Mouse (Mus musculus): ENCODE results near the gene Dnaja3. TPM values are rescaled to one million over a fixed set of nuclear protein-coding genes. Genes with fewer than 3 reads are reported as not detected.

The Dnaja3 gene
- polyA plus RNA-seq, 1 experiment from 2014 or later, result 78.3 TPM

DNA sequence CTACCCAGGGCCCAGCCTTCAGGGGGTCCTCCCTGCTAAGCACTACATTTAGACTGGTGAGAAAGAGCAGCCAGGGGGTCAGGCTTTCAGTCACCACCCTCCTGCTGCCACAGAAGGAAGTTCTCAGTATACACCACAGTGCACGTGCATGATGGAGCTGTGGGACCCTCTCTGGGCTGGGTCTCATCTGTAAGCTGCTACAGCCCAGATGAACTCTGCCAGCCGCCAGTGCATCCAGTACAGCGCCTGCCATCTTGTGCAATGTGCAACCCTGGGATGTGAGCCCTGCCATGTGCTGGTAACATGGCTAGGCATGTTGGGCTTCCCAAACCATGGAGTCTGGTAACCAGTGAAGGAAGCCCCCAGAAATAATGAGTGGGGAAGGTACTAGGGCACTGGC, 10.4 kb downstream of the Dnaja3 start:
- no peak overlapping the region for H3K4me3 ChIP-seq
- H3K27ac ChIP-seq, result no peak overlapping the region; the same call in 1 of the 2 replicates
- WGBS, result 87% methylated on average over 3 of the region's 3 CpGs
- no peak for DNase-seq (ENCODE audit: low spot score)
- H3K4me1 ChIP-seq, result peaks cover 89% of the 10 kb centered on the region
- no peaks in the 10 kb centered on the region for H3K27me3 ChIP-seq (ENCODE audit: insufficient read depth, poor library complexity, severe bottlenecking)
- H3K36me3 ChIP-seq, result peaks cover 71% of the 10 kb centered on the region
- H3K9me3 ChIP-seq, result no peaks in the 10 kb centered on the region

DNA sequence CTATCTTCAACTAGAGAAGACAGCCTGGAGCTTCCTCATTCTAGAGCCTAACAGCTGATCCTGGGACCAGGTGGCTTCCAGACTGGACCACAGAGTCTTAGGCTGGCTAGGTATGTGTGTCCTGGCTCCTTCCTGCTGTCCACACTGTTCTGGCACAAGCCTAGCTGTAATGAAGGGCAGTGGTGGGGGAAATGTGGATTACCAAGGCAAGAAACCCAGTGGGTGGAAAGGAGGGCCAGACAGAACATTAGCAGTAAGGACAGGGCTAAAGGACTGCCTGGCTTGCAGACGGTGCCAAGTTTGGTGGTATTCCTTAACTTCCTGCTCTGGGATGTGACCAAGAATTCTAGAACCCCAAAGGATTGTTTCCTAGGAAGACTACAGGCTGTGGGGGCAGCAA, 11.3 kb downstream of the Dnaja3 start:
- 86% methylated on average over 1 of the region's 1 CpGs for WGBS
- H3K4me1 ChIP-seq, result peaks cover 92% of the 10 kb centered on the region
- H3K27ac ChIP-seq, result peak overlapping the region; percentile 69; the same call in 1 of the 2 replicates
- H3K4me3 ChIP-seq, result no peak overlapping the region
- peaks cover 71% of the 10 kb centered on the region for H3K36me3 ChIP-seq
- no peak for DNase-seq (ENCODE audit: low spot score)
- H3K27me3 ChIP-seq (ENCODE audit: insufficient read depth, poor library complexity, severe bottlenecking), result no peaks in the 10 kb centered on the region
- no peaks in the 10 kb centered on the region for H3K9me3 ChIP-seq

DNA sequence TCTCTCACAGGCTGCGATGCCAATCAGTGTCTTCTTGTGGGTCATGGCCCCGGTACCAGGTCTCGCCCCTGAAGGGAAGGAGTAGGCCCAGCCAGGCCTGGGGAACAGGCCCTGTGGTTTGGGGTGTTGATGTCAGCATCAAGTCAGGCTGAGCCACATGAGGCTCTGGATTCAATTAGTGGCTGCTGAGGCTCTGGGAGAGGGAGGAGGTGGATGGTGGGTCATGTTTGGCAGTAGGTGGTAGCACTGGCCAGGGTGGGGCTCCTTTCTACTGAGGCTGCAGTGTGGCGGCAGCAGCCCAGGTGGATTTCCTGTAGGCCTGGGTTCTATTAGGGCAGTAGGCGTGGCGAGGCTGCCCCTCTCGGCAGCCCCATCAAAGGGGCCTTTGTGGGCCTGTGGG, 11.8 kb downstream of the Dnaja3 start:
- H3K27me3 ChIP-seq (ENCODE audit: insufficient read depth, poor library complexity, severe bottlenecking), result no peaks in the 10 kb centered on the region
- H3K9me3 ChIP-seq, result no peaks in the 10 kb centered on the region
- 79% methylated on average over 7 of the region's 7 CpGs for WGBS
- peaks cover 92% of the 10 kb centered on the region for H3K4me1 ChIP-seq
- DNase-seq (ENCODE audit: low spot score), result no peak
- no peak overlapping the region for H3K4me3 ChIP-seq
- H3K27ac ChIP-seq, result peak overlapping the region; percentile 69
- peaks cover 71% of the 10 kb centered on the region for H3K36me3 ChIP-seq

DNA sequence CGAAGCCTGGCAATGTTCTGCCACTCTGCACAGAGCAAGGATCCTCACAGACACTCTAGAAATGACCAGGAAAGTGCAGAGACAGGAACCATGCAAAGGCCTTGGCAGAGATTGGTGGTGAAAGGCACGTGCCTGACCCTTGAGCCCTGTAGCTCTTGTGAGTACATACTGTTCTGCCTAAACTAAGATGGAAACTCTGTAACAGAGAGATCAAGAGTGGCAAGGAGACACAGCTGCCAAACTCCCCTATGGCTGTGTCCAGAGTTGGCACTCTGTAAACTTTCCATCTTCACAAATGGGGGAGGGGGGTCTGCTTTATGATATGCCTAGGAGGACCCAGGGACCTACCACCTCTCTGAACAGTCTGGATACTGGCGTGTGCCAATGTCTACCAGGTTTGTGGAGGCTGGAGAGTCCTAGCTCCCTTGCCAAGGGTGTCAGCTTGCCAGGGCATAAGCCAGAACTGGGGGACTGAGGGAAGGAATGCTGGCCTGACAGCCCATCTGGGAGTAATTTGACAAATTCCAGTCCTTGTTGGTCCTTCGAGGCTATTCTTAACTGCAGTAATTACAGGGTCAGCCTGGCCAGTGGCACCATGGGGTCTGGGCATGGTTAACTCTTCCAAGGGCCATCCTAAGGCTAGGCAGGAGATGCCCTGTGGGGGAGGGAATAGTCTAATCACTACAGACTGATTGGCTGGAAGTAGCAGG, 13.1 kb downstream of the Dnaja3 start:
- Histone ChIP-seq H3K27ac (peak overlapping the region; percentile 69), H3K27me3 (ENCODE audit: insufficient read depth, poor library complexity, severe bottlenecking) (no peaks in the 10 kb centered on the region), H3K4me3 (no peak overlapping the region), H3K9me3 (no peaks in the 10 kb centered on the region), H3K4me1 (peaks cover 92% of the 10 kb centered on the region), H3K36me3 (peaks cover 67% of the 10 kb centered on the region)
- DNase-seq (ENCODE audit: low spot score), result no peak
- 60% methylated on average over 4 of the region's 4 CpGs for WGBS

DNA sequence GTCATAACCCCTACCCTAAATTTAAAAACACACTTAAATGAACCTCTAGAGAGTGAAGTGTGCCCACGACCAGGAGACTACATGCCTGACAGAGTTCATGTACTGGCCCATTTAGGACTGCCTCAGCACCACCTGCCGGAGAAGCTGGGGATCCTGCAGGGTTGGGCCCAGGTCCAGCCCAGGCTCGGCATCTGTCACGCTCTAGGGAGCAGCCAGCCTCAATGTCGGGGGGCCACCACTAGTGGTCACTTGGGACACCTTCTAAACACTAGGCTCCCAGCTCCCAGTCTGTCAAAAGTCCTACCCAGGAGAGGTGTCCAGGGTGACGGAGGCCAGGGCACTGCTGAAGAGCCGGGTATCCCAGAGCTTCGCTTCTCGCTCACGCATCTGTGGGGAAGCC, 14.9 kb downstream of the Dnaja3 start:
- H3K4me1 ChIP-seq, result peaks cover 88% of the 10 kb centered on the region
- no peak overlapping the region for H3K4me3 ChIP-seq
- peaks cover 53% of the 10 kb centered on the region for H3K36me3 ChIP-seq
- H3K27ac ChIP-seq, result peak overlapping the region; percentile 91
- no peaks in the 10 kb centered on the region for H3K27me3 ChIP-seq (ENCODE audit: insufficient read depth, poor library complexity, severe bottlenecking)
- 81% methylated on average over 10 of the region's 10 CpGs for WGBS
- no peak for DNase-seq (ENCODE audit: low spot score)
- no peaks in the 10 kb centered on the region for H3K9me3 ChIP-seq

DNA sequence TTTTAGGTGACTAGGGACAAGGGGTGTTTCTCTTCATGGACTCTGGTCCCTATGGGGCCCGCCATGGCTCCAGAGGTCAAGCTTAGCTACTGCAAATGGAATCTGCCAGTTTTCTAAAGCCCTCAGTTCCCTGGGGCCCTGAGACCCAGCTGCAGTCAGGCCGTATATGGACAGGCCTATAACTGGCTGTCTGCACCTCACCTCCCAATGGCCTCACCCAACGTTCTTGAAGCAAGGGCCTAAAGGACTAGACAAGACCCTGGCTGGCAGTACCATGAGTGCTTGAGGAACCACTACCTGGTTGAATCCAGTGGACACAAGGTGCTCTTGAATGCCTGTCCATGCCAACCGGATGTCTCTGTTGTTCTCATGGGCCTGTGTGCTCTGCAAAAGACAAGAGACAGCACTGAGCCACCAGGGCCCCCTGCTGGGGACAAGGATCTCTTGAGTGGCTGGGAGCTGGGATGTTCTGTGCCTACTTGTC, 15.5 kb downstream of the Dnaja3 start:
- H3K4me1 ChIP-seq, result peaks cover 83% of the 10 kb centered on the region
- DNase-seq (ENCODE audit: low spot score), result no peak
- no peaks in the 10 kb centered on the region for H3K9me3 ChIP-seq
- H3K4me3 ChIP-seq, result no peak overlapping the region
- peaks cover 47% of the 10 kb centered on the region for H3K36me3 ChIP-seq
- H3K27me3 ChIP-seq (ENCODE audit: insufficient read depth, poor library complexity, severe bottlenecking), result no peaks in the 10 kb centered on the region
- peak overlapping the region; percentile 91 for H3K27ac ChIP-seq
- WGBS, result 50% methylated on average over 4 of the region's 4 CpGs

DNA sequence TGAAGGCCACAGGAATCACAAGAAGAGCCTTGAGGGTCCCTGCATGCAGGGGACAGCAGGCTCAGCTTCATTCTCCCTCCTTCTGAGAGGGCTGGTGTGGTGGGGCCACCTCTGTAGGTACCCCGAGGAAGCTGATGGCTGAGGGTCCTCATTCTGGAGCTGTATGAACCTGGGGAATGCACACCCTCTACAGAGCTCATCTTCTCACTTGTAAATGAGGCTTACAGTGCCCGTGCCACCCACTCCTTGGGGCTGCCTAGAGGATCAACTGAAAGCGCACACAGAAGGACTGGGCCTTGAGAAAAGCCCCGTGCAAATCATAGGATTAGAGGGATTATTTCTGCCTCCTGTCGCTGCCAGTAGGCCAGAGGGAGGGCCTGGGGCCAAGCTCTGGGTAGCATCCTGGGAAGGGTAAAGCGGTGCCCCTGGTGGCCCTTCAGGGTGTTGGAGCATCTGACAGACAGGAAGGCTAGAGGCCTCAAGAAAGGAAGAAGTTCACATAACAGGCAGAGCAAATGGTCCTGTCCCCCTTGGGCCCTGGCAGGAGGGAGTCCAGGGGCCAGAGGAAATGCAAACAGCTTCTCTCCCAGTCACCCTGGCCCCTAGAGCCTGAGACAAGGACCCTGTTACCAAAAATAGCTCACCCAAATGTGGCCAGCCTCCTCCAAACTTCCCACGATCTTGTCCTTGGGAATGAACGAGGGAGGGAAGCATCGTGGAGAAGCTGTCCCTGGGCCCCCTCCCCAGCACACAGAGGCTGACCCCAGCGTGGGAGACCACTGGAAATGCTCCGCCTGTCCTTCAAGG, 16.2 kb downstream of the Dnaja3 start:
- H3K9me3 ChIP-seq, result no peaks in the 10 kb centered on the region
- H3K27ac ChIP-seq, result peak overlapping the region; percentile 91
- H3K36me3 ChIP-seq, result peaks cover 47% of the 10 kb centered on the region
- H3K4me1 ChIP-seq, result peaks cover 80% of the 10 kb centered on the region
- peak overlapping the region; percentile 3; the same call in 1 of the 2 replicates for H3K4me3 ChIP-seq
- no peaks in the 10 kb centered on the region for H3K27me3 ChIP-seq (ENCODE audit: insufficient read depth, poor library complexity, severe bottlenecking)
- DNase-seq (ENCODE audit: low spot score), result peak; percentile 78
- WGBS, result 25% methylated on average over 11 of the region's 11 CpGs

DNA sequence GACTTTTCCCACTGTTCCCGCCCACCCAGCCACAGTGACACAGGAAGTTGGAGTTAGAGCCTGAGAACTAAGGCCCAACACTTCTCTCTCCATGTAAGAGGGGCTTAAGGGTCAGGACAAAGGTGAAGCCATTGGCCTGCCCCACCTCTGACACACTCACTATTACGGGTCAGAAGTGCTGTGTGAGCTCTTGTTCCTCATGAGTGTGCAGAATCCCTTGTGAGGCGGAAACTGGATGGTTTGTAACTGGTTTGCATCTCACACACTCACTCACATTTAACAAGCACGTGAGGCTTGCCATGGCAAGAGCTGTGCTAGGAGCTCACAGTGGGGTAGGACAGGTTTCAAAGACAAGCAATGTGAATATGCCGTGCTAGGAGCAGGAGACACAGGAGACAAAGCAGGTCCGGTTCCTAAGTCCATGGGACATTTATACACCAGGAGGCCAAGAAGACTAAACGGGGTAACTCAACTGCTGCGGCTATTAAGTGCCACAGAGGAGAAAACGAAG, 16.8 kb downstream of the Dnaja3 start:
- peaks cover 47% of the 10 kb centered on the region for H3K36me3 ChIP-seq
- H3K4me1 ChIP-seq, result peaks cover 74% of the 10 kb centered on the region
- peak; percentile 73 for DNase-seq (ENCODE audit: low spot score)
- H3K27me3 ChIP-seq (ENCODE audit: insufficient read depth, poor library complexity, severe bottlenecking), result no peaks in the 10 kb centered on the region
- H3K9me3 ChIP-seq, result no peaks in the 10 kb centered on the region
- H3K4me3 ChIP-seq, result 0 out of 2 replicates have a peak overlapping the region, but pooled peaks have one; percentile 3
- peak overlapping the region; percentile 91 for H3K27ac ChIP-seq
- 59% methylated on average over 9 of the region's 9 CpGs for WGBS

DNA sequence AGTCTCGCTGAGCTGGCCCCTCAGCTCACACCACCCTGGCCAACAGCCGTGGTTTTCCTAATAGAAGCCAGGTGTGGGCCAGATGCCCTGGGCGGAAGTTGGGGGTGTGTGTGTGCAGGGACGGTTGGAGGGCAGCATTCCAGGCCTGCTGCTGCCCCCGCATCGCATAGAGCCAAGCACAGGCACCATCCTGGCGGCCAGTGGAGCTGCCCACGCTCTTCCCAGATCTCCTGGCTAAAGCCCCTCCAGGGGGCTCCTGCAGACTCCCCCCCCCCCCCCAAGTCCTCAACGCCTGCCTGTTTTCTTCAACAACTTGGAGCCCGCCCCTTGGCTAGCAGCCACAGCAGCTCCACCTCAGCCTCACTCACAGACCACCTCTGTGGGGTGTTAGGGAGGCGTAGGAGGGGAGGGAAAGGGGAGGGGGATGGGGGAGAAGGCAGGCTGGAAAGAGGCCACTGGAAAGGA, 19.0 kb downstream of the Dnaja3 start:
- peak; percentile 84 for DNase-seq (ENCODE audit: low spot score)
- Histone ChIP-seq H3K4me1 (peaks cover 52% of the 10 kb centered on the region), H3K27me3 (ENCODE audit: insufficient read depth, poor library complexity, severe bottlenecking) (no peaks in the 10 kb centered on the region), H3K9me3 (no peaks in the 10 kb centered on the region), H3K27ac (peak overlapping the region; percentile 82), H3K36me3 (peaks cover 29% of the 10 kb centered on the region), H3K4me3 (peak overlapping the region; percentile 0)
- WGBS, result 19% methylated on average over 11 of the region's 11 CpGs

DNA sequence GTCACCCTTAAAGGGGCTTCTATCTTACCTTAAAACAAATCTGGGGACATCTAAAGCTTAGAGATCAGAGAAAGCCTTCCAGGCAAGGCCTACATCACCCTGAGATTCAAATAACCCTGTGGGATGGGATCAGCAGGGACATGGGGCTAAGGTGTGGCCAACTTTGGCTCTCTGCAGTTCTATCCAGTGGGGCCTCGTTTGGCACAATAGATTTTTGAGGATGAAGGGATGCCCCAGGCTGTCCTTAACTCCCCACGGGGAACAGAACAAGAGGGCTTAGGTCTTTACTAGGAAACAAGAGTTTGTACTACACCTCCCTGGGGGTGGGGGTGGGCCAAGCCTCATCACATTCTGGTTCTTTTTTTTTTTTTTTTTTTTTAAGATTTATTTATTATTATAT, 19.5 kb downstream of the Dnaja3 start:
- no peaks in the 10 kb centered on the region for H3K27me3 ChIP-seq (ENCODE audit: insufficient read depth, poor library complexity, severe bottlenecking)
- no peak for DNase-seq (ENCODE audit: low spot score)
- no peaks in the 10 kb centered on the region for H3K9me3 ChIP-seq
- peak overlapping the region; percentile 82 for H3K27ac ChIP-seq
- peaks cover 30% of the 10 kb centered on the region for H3K36me3 ChIP-seq
- H3K4me1 ChIP-seq, result peaks cover 48% of the 10 kb centered on the region
- 23% methylated on average over 2 of the region's 2 CpGs for WGBS
- H3K4me3 ChIP-seq, result peak overlapping the region; percentile 0; the same call in 1 of the 2 replicates

DNA sequence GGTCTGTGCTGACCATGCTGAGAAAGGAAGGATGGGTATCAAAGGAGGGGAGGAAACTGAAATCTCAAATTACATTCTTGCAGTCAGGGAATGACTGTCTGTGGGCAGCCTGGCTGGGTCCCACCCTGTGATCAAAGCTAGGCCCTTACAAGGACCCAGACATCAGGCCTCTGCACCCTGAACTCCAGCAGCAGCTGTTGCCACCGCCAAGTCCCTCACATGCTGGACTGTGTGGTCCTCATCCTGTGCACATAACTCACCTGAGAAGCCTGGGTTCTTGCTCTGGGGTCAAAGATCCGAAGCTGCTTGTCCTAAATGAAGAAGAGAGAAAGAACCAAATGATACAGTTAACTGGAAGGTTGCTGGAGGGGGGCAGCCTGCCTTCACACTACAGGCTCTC, 21.8 kb downstream of the Dnaja3 start:
- no peak for DNase-seq (ENCODE audit: low spot score)
- no peaks in the 10 kb centered on the region for H3K9me3 ChIP-seq
- no peaks in the 10 kb centered on the region for H3K27me3 ChIP-seq (ENCODE audit: insufficient read depth, poor library complexity, severe bottlenecking)
- H3K4me3 ChIP-seq, result no peak overlapping the region
- 75% methylated on average over 2 of the region's 2 CpGs for WGBS
- H3K4me1 ChIP-seq, result peaks cover 26% of the 10 kb centered on the region
- H3K27ac ChIP-seq, result no peak overlapping the region
- peaks cover 39% of the 10 kb centered on the region for H3K36me3 ChIP-seq

DNA sequence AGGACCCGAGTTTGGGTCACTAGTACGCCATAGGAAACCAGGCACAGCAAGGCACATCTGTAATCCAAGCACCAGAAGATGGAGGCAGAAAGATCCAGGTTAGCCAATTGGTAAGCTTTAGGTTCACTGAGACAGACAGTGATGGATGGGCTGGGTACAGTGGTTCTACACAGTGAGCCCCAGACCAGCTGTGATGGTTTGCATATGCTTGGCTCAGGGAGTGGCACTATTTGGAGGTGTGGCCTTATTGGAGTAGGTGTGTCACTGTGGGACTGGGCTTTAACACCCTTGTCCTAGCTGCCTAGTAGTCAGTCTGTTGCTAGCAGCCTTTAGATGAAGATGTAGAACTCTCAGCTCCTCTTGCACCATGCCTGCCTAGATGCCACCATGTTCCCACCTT, 24.0 kb downstream of the Dnaja3 start:
- 88% methylated on average over 2 of the region's 2 CpGs for whole genome bisulfite sequencing
- H3K27me3 ChIP-seq (ENCODE audit: insufficient read depth, poor library complexity, severe bottlenecking), result no peaks in the 10 kb centered on the region
- peaks cover 57% of the 10 kb centered on the region for H3K36me3 ChIP-seq

DNA sequence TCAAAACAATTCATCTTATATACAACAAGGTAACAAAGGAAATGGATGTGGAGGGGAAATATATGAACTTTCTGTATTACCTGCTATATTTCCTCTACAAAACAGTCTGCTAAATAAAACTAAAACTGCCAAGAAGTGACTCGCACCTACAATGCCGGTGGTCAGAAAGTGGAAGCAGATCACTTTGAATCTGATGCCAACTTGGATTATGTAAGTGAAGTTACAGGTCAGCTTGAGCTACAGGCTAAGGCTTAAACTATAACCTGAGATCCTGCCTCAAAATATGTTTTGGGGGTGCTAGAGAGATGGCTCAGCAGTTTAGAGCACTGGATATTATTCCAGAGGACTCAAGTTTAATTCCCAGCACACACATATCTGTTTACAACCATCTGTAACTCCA, 25.9 kb downstream of the Dnaja3 start:
- no peaks in the 10 kb centered on the region for H3K4me1 ChIP-seq
- H3K27ac ChIP-seq, result no peak overlapping the region
- no peak overlapping the region for H3K4me3 ChIP-seq
- WGBS, result 88% methylated on average over 2 of the region's 2 CpGs
- H3K9me3 ChIP-seq, result no peaks in the 10 kb centered on the region
- H3K36me3 ChIP-seq, result peaks cover 67% of the 10 kb centered on the region
- no peaks in the 10 kb centered on the region for H3K27me3 ChIP-seq (ENCODE audit: insufficient read depth, poor library complexity, severe bottlenecking)
- DNase-seq (ENCODE audit: low spot score), result no peak

More for the DNA sequence above, 24.0 kb downstream of the Dnaja3 start:
- no peak for DNase-seq (ENCODE audit: low spot score)
- Histone ChIP-seq H3K4me3 (no peak overlapping the region), H3K27ac (no peak overlapping the region), H3K9me3 (no peaks in the 10 kb centered on the region), H3K4me1 (peaks cover 7% of the 10 kb centered on the region)

All from heart, embryonic 10.5 days (tissue).